Mouse (Mus musculus) cerebellum, adult (tissue): Measurements from ENCODE around the gene Mical3.

Source experiments
- ATAC-seq: cut with Nextera tagmentation; 2 replicates; pipeline ENCODE4 v1.9.2; 2017; ENCODE audit warnings: mild to moderate bottlenecking, moderate library complexity, mixed read lengths; ENCODE audit not compliant: insufficient number of reproducible peaks, low FRiP score, low TSS enrichment

Gene Mical3

DNA sequence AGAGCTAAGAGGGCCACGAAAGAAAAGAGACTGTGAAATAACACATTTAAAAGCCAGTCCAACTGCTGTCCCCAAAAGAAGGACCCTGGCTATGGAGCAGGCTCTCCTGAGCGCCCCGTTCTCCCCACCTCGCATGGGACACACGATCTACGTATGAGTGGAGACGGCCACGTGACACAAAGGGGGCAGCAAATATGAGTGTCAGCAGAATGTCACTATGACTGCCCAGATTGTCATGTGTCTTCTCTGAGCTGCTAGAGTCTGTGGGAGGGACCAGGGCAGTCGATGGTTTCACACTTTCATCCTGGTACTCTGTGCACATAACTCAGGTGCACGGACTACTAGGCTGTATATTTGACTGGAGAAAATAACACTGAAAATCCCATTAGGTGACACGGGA lies 40.0 kb downstream of the Mical3 start:
- no peak for ATAC-seq

DNA sequence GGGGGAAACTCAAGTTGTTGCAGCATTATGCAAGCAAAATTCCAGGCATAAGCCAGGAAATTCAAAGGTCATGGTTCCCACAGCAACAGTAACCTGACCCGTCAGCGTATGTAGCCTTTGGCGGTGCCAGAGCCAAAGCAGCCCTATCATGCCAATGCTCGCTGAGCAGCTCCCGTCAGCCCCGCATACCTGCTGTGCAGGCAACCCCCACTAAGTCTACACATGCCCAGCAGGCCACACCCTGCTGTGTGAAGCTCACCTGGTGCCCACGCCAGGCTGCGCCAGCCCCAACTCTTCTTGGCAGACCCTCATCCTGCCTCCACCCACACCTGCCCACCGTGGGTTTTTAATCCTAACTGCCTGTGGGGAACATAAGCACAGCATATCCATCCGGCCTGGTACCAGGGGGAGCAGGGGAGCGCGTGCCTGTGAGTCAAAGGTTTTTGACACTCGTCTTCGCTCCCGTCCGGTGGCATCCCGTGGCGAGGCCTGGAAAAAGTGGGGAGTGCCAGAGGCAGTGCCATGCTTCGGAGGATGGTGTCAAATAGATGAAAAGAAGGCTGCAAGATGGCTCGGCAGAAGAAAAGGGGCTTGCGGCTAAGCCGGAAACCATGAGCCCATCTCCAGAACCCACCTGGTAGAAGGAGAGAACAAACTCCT lies 43.1 kb downstream of the Mical3 start:
- peak; percentile 71 for ATAC-seq

DNA sequence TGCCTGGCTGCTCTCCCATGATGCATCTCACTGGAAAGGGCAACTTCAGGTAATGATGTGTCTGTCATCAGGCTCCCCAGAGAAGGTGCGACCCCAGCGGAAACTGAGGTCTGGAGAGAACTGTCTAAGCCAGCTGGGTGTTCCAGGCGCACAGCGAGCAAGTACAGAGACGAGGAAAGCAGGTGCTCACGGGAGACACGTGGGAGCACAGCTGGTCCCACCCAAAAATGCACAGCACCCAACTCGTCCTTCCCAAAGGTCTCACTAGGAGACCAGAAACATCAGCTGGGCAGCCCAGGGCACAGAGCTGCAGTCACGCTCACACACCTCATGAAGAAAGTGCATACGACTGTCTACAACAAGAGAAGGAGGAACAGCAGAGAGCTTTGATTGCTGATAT lies 43.7 kb downstream of the Mical3 start:
- no peak for ATAC-seq

DNA sequence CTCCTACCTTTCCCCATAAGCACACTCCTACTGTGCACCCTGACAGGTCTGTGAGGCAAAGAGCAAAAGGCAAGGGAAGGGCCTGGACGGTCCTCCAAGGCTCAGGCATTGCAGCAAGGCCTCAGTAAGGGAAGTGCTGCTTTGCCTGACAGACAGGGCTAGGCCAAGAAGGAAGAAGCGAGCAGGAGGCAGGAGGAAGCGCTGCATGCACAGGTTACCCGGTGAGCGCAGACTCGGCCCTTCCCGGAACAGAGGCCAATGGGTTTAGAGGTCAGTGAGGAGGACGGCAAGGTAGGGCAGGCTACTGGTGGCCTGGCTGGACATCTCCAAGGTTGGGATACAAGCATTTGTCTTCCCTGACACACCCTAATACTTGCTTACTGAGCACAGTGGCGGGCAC lies 44.6 kb downstream of the Mical3 start:
- ATAC-seq: no peak

DNA sequence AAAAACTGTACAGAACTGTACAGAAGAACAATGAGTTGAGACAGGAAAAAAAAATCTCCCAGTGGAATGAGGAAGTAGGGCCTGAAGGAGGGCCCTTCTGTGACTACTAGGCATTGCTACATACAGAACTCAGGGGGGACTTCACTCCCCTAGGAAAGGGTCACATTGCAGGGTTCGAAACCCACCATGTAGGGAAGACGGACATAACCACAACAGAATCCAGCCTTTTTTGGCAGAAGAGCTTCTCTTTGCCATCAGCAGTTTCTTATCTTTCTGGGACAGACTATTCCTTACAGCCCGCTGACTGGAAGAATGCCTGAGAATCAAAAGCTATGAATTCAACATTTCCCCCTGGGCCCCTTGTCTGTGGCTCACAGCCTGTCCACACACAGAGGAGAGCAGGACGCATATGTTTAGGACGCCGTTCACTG lies 46.7 kb downstream of the Mical3 start:
- no peak for ATAC-seq

DNA sequence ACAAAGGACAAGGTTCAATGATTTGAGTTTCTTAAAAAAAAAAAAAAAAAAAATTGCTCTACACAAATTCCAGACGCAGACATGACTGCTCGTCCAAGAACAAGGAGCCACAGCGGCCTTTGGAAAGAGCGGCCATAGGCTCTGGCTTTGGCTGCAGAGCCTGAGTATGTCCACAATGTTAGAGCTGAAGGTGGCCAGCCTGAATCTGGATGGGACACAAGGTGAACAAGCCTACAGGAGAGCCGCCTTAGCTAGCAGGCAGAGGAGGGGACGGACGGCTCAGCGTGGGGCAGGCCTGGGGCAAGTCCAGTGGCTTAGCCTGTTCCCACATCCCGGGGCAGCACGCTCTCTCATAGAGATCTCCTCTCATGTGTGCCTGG lies 48.7 kb downstream of the Mical3 start:
- no peak for ATAC-seq

DNA sequence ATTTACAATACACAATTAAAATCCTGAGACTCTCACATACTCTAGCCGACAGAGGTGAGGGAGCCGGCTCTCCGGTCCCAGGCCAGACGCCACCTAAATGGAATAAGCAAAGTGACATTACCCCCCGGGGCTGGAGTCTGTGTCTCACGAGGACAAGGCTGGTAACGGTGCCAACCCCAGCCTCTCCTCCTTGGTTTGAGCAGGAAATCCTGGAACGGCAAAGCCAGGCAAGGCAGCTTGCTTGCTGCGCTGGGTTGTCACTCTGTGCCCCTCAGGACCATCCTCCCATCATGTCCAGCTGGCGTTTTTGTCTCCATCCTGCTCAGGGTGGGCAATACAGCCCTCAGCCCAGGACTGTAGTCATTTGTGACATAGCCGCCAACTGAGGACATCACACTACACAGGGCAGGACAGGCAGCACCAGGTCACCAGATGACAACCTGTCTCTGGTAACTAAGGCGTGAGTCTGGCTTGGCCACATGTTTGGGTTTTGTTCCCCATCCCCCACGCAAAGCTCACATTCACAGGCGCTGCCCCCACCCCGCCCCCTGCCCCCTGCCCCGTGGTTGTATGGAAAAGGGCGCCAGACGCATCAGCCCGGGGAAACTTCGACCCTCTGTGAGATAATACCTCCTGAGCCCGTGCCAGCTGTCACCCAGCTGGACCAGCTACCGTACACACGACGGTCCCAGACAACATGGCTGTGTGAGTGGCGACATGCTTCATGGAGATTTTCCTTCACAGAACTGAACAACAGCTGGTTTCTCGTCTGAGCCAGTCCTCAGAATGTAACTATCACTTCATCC lies 49.3 kb downstream of the Mical3 start:
- ATAC-seq: no peak

DNA sequence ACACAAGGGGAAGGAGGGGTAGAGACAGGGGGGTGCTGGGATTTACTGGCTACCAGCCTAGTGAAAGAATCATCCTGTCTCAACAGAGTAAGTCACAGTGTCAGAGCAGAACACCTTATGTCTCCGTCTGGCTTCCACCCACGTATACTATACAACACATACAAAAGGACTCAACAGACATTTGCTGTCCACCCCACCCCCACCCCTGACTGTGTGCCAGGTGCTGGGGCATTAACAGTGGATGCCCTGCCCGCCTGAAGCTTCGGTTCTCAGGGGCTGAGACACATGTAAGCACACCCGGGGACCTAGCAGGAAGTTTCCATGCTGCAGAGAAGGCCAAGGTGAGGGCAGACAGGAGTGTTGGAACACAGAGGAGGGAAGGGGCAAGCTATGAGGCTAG lies 52.6 kb downstream of the Mical3 start:
- ATAC-seq: peak; percentile 21; the same call in 1 of the 2 replicates

DNA sequence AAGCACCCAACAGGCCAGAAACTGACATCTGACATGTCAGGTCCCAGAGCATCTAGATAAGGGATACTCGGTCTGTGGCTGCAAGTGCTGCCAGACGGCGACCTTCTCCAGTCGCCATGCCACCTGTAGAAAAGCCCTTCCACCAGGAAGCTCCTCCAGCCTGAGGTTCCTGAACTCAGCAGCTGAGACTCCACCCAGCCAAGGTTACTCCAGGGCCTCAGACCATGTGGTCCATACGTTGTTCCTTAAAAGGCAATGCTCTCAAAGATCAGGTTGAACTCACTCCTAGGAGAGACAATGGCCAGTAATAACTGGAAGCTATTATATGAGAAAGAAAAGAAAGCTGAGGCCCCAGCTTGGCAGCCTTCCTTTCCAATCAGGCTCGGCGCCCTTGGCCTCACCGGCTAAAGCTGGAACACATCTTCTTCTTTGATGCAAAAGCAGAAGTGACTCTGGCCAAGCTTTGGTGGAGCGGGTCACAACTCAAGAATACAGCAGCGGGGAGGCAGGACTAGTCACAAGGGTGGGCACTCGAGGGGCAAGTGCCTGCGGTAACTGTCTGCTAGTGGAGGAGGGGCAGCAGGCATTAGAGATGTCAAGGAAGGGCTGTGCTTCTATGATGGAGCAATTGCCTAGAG lies 53.8 kb downstream of the Mical3 start:
- no peak for ATAC-seq

DNA sequence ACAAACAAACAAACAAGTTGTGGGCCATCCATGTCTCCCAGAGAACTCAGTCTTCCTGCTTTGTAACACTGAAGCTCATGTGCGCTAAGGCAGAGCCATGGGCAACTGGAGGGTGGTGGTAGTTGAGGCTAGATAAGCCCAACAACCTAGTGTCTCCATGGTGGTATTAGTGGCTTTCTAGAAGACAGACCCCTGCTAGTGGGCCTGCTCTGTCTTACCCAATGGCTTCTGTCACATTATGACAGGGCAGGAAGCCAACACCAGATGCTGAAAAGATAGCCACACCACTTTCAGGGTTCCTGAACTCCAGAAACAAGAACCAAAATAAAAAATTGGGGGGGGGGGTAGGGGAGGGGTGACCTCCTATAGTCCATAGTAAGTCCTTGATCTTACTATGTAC lies 55.0 kb downstream of the Mical3 start:
- no peak for ATAC-seq

DNA sequence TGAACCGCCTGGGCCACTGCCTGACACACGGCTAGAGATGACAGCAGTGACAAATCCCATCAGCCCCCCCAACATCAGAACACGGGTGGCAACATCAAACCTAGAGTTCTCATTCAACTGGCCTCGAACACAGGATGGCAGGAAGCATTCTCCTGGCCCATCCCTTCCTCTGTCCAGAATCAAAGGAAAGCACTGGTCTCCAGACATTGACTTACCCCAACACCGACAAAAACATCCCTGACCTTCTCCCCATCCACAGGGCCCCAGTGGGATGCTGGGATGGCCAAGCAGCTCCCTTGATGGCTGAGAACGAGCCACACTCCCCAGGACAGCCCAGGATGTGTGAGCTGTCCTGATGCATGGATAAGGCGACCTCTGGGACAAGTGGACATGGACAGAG lies 57.5 kb downstream of the Mical3 start:
- no peak for ATAC-seq

DNA sequence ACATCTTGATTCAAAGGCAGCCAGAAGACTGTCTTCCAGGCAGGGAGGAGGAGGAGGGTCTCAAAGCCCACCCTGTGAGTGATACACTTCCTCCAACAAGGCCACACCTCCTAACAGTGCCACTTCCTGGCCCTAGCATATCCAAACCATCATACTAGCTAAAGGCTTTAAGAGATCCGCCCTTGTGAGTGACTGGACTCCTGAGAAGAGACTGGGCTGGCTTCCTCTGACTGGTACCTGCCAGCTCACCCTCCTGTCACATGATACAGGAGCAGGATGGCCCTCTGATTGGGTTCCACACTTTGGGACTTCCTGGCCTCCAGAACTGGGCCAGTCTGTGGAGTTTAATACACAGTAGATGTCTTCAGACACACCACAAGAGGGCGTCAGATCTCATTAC lies 58.2 kb downstream of the Mical3 start:
- no peak for ATAC-seq

DNA sequence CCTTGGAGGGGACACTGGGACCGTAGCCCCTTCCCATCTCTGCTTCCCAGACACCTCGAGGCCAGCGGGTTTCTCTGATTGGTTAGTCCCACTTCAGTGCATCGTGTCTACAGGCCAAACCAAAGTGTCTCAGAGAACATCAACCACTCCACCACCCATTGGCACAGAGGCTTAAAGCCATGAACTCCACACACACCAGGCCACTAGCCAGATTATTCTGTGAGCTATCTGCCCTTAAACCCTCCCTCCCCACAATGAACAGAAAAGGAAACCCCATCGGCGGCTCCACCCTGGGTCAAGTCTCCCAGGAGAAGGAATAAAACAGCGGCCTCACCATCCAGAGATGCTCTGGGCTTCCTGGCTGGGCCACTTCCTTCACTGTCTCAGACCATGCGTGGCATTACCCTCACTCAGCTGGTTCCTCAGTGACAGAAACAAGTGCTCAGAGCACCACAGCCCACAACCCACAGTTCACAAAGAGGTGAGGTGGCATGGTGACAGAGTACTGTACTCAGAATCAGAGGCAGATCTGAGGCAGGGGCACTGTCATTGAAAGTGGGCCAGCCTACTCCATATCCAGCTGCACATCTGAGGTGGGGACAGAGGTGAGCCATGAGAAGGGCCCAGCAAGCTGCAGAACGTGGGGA lies 60.1 kb downstream of the Mical3 start:
- ATAC-seq: no peak

DNA sequence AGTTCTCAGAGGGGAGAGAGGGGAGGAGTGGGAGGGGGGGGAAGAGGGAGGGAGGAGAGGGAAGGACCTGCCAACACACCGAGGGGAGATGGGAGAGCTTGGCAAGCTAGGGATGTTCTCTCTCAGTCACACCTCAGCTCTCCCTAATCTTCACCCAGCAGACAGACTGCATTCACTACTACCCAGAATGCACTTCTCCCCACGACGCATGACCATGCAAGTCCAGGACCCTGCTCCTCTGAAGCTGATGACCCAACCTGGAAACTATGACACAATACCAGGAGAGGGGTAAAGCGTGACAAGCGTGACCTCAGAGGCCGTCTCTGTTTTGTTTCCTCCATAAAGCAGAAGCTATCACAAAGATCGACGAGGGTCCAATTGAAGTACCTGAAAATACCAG lies 61.6 kb downstream of the Mical3 start:
- no peak for ATAC-seq

DNA sequence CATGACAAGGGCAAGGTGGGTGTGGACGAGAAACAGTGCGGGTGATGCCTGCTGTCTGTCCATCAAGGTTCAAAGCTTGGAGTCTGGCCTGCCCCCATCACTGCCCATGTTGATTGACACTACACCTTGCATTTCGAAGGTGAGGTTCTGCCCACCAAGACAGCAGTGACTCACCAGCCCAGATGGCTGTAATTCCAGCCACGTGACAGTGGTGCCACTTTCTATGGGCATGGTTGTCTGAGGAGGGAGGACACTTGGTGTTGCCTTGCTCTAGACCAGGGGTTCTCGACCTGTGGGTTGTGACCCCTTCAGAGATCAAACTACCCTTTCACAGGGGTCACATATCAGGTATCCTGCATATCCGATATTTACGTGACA lies 62.7 kb downstream of the Mical3 start:
- ATAC-seq: no peak

DNA sequence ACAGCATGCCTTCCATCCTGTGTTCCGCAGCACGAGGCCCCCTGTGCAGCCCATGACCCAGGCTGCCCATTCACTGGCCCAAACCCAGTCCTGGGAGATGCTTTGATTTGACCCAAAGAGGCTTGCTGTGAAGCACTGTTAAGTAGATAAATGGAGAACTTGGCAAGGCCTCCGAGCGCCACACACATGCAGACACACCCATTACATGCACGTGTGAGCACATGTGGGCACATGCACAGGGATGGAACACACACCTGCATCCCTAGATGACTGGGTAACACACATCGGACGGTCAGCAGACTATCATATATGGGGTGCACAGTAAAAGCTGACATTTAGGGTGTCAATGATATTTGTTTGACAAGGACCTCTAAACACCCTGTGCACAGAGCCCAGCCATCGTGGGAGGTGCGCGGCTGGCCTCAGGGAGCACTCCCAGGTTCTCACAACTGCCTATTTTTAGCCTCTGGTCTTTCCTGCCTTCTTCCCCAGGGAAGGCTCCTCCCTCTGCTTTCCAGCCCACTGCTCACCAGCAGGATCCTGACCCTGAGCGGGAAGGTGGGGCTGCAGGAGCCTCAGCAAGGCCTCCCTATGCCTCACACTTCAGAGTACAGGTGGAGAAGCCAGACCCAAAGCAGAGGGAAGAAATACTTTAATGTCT lies 63.2 kb downstream of the Mical3 start:
- ATAC-seq: no peak

DNA sequence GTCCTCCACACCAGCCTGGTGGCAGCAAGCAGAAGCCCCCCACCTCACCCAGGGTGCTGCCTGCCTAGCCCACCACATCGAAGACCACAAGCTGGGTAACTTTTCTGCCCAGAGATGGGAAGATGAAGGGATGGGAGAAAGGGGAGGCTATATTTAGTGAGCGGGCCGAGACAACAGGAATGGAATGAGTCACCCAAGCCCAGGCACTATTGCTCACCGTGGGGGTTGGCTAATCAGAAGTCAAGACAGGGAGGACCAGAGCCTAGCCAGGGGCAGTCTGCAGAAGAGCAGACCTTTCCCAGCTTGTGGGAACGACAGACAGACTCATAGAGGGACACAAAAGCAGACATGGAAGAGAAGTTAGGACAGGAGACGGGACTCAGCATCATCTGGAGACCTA lies 64.0 kb downstream of the Mical3 start:
- no peak for ATAC-seq

DNA sequence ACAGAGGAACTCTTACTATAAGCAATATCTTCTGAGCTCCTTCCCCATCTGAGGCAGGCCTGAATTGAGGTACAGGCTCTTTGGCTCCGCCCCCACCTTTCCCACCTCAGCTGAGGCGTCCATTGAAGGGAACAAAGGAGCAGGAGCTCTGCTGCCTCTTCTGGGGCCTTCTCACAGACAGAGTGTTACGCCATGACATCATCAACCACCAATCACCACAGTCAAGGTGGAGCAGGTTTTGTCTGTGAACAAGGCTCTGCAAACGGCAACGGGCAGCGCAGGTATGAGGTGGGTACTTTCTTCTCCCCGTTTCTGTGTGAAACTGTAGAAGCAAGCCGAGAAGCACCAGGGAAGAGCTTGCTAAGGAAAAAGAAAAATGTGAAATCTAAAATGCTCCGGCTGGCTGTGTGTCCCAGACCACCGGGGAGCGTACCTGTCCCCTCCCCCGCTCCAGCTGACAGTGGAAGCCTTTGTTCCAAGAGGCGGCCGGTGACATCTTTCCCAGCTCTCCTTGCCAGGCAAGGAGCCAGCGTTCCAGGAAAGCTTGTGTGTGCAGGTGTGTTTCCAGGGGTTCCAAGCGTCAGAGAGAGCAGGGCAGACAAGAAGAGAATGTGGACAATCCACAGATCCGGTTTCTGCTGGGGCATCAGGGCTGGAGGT lies 66.3 kb downstream of the Mical3 start:
- peak; percentile 52; the same call in 1 of the 2 replicates for ATAC-seq

DNA sequence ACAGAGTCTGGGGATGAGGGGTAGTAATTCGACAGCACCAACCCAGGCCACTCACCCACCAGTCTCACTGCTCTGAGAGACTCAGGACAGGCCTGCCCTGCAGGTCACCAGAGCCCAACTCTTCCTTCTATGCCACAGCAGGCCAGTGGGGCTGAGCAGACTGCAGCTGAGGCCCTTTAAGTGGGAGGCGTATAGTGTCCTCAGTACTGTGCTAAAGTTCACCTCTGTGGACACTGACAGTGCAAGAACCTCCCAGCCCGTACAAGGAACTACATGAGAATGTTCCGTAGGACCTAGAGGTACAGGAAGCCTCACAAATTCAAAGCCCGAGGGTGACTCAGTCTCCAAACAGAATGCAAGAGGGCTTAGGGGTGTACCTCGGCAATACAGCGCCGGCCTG lies 67.0 kb downstream of the Mical3 start:
- no peak for ATAC-seq

DNA sequence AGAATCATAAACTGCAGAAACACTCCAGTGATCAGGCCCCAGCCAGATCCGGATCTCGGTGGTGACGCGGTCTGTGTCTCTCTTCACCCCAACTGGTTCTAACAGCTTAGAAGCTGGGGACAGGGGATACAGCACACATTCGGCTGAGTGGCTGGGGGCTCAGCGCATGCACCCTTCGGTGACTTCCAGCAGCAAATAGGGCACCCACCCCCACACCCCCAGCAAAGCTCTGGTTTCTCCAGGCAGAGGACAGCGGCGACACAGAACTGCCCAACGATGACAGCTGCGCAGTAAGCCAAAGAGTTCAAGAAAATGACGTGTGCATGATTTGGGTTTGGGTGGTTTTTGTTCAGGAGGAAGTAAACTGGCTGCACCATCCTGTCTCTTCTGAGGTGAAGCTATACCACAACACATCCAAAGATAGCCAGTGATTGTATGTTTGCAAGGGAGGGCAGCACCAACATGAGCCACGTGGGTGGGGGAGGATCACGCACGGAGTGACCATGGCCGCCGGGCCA lies 67.8 kb downstream of the Mical3 start:
- no peak for ATAC-seq
